Mouse (Mus musculus) neutrophil, adult 5-6 weeks (primary cell): ENCODE measurements around the gene Garnl3. TPM values are rescaled to one million over a fixed set of nuclear protein-coding genes. Genes with fewer than 3 reads are reported as not detected.

Experiments used
- ATAC-seq: fragments of 151-379, 151-347 bp; 2 replicates; pipeline ENCODE4 v1.8.0; 2017; ENCODE audit warnings: mild to moderate bottlenecking, moderate TSS enrichment; ENCODE audit not compliant: insufficient number of reproducible peaks, poor library complexity, low FRiP score, severe bottlenecking; ENCODE audit errors: extremely low read depth
- total RNA-seq: library from RNA; stranded (forward); fragments of 200-1000 nt; gene quantifications from 2 replicates; pipeline ENCODE4 v1.2.3, GENCODE M21; 2017

Garnl3 gene
- total RNA-seq, 1 experiment from 2014 or later = 2.2 TPM

- ATAC-seq = no peak
Measured at GRCm38 (mm10) chr2:32963981-32964380, 167.5 kb downstream of the Garnl3 start.

GRCm38 (mm10) chr2:32963544-32963943 lies 167.9 kb downstream of the Garnl3 start:
- no peak for ATAC-seq

GRCm38 (mm10) chr2:32962875-32963220 lies 168.6 kb downstream of the Garnl3 start:
- ATAC-seq = no peak

GRCm38 (mm10) chr2:32962062-32962874 lies 169.2 kb downstream of the Garnl3 start:
- no peak for ATAC-seq

GRCm38 (mm10) chr2:32961192-32961995 lies 170.1 kb downstream of the Garnl3 start, which contains the start of the genes Rpl12 and Lrsam1:
TSS of gene Rpl12 (plus strand) at chr2:32961559.
TSS of gene Lrsam1 (minus strand) at chr2:32961614.
- peak; percentile 82 for ATAC-seq

- no peak for ATAC-seq
Measured at GRCm38 (mm10) chr2:32960273-32960672, 171.2 kb downstream of the Garnl3 start.

- ATAC-seq = no peak
Measured at GRCm38 (mm10) chr2:32957344-32957743, 174.1 kb downstream of the Garnl3 start.

- no peak for ATAC-seq
Measured at GRCm38 (mm10) chr2:32954581-32954980, 176.9 kb downstream of the Garnl3 start.

- ATAC-seq = no peak
Measured at GRCm38 (mm10) chr2:32947454-32947853, 184.0 kb downstream of the Garnl3 start.

GRCm38 (mm10) chr2:32940483-32940882 lies 191.0 kb downstream of the Garnl3 start:
- ATAC-seq = no peak

- ATAC-seq = peak; percentile 45; the same call in 1 of the 2 replicates
Measured at GRCm38 (mm10) chr2:32939418-32939817, 192.0 kb downstream of the Garnl3 start.

GRCm38 (mm10) chr2:32938741-32939140 lies 192.7 kb downstream of the Garnl3 start:
- ATAC-seq = no peak

Other genes with a start within 250 kb of the Garnl3 start
- gene Rpl12, start 170.1 kb downstream of the Garnl3 start, total RNA-seq = 1,202 and 1,236 TPM in 2 replicates
- 13.5 and 14.9 TPM in 2 replicates for gene Lrsam1, start 170.0 kb downstream of the Garnl3 start, total RNA-seq
- 1.2 TPM in 2 replicates for gene Slc2a8, start 149.6 kb downstream of the Garnl3 start, total RNA-seq
- gene Angptl2, start 84.4 kb upstream of the Garnl3 start, total RNA-seq = 0.12 and 0.37 TPM in 2 replicates
- 11.9 and 13.8 TPM in 2 replicates for gene Ralgps1, start 239.8 kb upstream of the Garnl3 start, total RNA-seq